Mouse (Mus musculus) lung, adult 2 months (tissue): ENCODE measurements at regions not wholly inside any gene's neighbourhood (a gene's known extent, or its start where the extent isn't known, plus 50 kb on each side); places are given as distances from the start of the nearest gene placed in this dataset.

Source experiments
- DNase-seq: peaks from one replicate; pipeline ENCODE4 v3.0.0; 2022
- H3K4me1 ChIP-seq: fragments of 200-500 bp; 2 replicates; pipeline ENCODE4 v1.6.1; 2011; ENCODE audit warnings: low read length; ENCODE audit not compliant: control insufficient read depth, insufficient read depth
- H3K4me3 ChIP-seq: fragments of 200-500 bp; replicated peaks from 2 replicates; pipeline ENCODE3; 2011; ENCODE audit warnings: low read depth, mild to moderate bottlenecking, control low read depth, low read length; ENCODE audit errors: extremely low read depth
- CTCF ChIP-seq: fragments of 200-500 bp; IDR thresholded peaks from 2 replicates; pipeline ENCODE4 v1.5.1; 2011; ENCODE audit warnings: mild to moderate bottlenecking, low read length, control low read depth; ENCODE audit not compliant: insufficient read depth
- POLR2A ChIP-seq: fragments of 200-500 bp; IDR thresholded peaks from 2 replicates; pipeline ENCODE4 v1.6.1; 2011; ENCODE audit warnings: low read depth, mild to moderate bottlenecking, control low read depth, low read length, borderline replicate concordance; ENCODE audit errors: extremely low read depth
- WGBS: fragments of 180-500 bp; shearing (Covaris S2); methylation state at CpG from one replicate; pipeline ENCODE4 v1.1.7; 2018; 5-methylcytosine and 5-hydroxymethylcytosine counted together

DNA sequence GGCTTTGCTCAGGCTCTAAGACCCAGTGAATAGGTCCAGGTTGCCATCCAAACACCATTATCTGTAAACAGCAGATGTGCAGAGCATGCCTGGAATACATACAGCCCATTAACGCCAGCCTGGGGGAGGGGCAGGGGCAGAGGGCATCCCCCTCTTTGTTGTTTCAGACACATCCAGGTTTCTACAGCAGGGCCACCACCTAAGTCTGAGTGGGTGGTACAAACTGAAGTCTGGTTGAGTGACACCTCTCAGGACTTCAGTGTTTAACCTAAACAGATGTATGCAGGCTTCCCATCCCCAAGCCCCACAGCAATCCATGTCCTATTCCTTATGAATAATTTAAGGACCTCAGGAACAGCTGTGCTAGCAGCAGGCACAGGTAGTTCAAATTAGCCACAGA, 194.2 kb downstream of the Xxylt1 start:
- no peak for TF ChIP-seq CTCF
- no peak for TF ChIP-seq POLR2A
- 61% methylated on average over 1 of the region's 1 CpGs for WGBS
- DNase-seq, result no peak
- no peak overlapping the region for H3K4me3 ChIP-seq
- no peaks in the 10 kb centered on the region for H3K4me1 ChIP-seq

DNA sequence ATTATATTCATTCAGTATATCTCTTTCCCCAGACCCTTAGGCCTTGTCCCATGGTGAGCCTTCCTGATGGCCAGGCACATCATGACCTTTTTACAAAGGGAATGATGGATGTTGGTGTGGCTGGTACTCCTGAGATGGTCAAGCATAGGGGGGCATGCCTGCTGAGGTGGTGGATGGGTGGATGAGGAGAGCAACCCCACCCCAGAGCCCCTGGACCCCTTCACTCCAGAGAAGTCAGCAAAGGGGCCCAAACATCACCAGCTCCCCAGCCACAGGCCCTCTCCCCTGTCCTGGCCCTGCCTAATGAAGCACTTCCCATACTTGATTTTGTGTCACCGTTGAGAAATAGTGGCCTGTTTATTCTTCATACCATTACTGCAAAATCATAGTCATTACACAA, 193.7 kb downstream of the Xxylt1 start:
- no peak overlapping the region for H3K4me3 ChIP-seq
- WGBS, result 93% methylated on average over 1 of the region's 1 CpGs

DNA sequence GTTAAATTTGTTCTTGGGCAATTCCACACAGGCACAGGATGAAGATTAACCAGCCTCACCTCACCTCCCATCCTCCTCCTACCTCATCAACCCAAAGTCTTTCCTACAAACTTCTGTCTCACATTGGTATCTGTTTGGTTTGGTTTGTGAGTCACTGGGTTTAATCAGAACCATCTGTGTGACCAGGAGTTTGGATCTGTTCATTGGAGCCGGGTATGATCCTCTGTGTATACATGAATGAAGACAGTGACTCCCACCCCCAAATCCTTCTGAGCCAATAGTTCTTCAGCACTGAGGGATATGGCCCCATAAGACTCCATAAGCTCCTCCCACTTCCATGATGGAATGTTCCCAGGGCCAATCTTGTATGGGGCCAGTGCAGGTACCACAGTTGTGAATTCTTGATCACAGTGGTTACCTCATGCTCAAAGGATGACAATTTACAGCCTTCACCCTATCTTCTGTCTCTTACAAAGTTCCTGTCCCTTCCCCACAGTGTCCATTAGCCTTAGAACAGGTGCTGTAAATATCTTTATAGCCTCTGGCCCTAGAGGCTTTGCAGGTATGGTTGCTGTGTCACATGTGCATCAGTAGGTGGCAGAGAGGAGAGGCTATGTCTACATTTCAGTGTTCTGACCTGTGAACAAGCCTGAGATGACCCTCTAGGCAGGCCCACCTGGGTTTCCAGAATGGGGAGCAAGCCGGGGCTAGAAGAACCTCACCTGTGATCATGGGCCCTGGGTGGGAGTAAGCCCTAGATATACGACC, 192.5 kb downstream of the Xxylt1 start:
- no peak overlapping the region for H3K4me3 ChIP-seq
- TF ChIP-seq CTCF (no peak), POLR2A (no peak)
- 80% methylated on average over 3 of the region's 3 CpGs for WGBS
- DNase-seq, result no peak
- no peaks in the 10 kb centered on the region for H3K4me1 ChIP-seq

More for the DNA sequence above, 193.7 kb downstream of the Xxylt1 start:
- no peaks in the 10 kb centered on the region for H3K4me1 ChIP-seq
- TF ChIP-seq POLR2A, result no peak
- no peak for TF ChIP-seq CTCF
- DNase-seq, result no peak

DNA sequence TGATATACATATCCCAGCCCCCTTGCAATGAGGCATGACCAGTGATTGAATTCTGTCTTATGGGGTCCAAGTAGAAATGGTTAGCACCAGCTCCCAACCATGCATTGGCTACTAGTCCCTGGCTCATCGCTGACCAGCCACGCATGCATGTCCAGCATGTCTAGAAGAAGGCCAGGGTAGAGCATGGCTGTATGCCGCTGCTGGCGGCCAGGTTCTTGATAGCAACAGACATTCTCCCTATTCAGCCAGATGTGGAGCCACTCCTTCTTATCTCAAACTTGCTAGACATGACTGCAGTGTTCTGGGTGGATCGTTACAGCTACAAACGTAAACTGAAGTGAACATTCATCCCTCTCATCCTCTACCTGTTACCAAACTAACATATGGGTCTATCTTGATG, 188.6 kb downstream of the Xxylt1 start:
- H3K4me3 ChIP-seq, result no peak overlapping the region
- WGBS, result 96% methylated on average over 6 of the region's 6 CpGs
- TF ChIP-seq POLR2A (no peak), CTCF (no peak)

DNA sequence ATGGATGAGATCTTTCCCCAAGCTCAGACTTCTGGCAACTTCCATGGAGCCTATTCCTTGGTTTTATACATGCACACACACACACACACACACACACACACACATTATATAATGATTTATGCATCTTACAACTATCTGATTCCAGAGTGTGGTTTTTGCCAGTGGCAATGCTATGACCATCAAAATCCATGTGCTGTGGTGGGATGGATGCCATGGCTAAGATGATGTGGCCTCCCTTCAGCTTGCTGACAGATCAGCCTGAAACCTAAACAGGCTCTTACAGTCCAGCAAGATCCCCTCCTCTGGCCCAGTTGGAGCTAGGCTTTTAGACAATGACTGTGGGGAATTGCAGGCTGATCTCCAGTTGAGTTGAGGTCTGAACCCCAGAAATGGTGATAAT, 187.1 kb downstream of the Xxylt1 start:
- TF ChIP-seq POLR2A (no peak), CTCF (no peak)
- DNase-seq, result no peak

More for the DNA sequence above, 188.6 kb downstream of the Xxylt1 start:
- H3K4me1 ChIP-seq, result no peaks in the 10 kb centered on the region
- no peak for DNase-seq

DNA sequence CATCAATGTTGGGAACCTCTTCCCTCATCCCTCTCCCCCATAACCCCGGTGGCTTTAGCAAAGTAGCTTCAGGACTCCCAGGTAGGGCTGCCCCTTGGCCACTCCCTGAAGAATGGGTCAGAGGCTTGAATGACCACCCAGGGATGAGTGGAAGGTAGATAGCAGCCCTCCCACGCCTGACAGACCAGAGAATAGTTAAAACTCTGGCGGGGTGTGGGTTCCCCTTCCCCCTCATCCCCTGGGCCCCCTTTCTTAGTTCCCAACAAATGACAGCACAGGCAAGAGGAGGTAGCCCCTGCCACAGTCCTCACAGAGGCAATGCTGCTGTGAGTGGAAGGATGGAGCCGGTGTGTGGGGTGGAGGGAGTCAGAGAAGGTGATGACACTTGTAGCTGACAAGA, 186.2 kb downstream of the Xxylt1 start:
- DNase-seq, result no peak
- Histone ChIP-seq H3K4me3 (no peak overlapping the region), H3K4me1 (no peaks in the 10 kb centered on the region)
- 80% methylated on average over 4 of the region's 4 CpGs for WGBS
- no peak for TF ChIP-seq CTCF
- no peak for TF ChIP-seq POLR2A

More for the DNA sequence above, 187.1 kb downstream of the Xxylt1 start:
- Histone ChIP-seq H3K4me1 (no peaks in the 10 kb centered on the region), H3K4me3 (no peak overlapping the region)

DNA sequence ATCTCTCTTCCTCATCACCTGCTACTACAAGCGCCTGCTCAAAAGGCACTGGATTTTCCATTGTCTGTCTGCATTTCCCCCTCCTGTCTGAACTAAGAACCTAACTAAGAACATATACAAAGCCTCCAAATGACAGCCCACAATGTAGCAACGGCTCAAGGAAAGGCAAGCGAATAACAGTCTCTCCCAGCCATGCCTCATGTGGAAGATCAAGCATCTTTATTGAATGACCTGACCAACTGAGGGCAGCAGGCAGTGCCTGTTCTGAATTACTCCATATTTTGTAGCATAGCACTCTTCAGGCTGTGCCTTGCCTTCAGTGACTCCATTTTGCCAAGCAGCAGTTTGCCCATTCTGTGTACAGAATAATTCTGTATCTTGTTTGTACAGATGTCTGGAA, 183.9 kb downstream of the Xxylt1 start:
- WGBS, result 86% methylated on average over 3 of the region's 3 CpGs
- H3K4me1 ChIP-seq, result peaks cover 3% of the 10 kb centered on the region; the same call in 1 of the 2 replicates
- H3K4me3 ChIP-seq, result no peak overlapping the region
- no peak for TF ChIP-seq POLR2A
- no peak for TF ChIP-seq CTCF
- DNase-seq, result no peak

DNA sequence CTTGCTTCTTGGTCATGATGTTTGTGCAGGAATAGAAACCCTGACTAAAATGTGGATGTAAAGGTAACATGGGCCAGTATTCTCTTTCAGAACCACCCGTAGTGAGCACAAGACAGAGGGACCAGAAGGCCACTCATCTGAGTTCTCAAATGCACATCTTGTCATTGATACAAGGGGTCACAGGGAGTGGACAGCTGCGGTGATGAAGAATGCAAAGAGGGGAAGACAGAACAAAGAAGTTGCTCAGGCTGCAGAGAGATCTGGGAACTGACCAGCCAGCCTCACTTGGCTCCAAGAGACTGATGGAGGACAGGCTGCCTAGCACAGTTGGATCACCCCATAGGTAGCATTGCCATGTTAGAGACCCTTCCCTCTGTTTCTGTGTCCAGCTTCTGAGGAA, 181.1 kb downstream of the Xxylt1 start:
- DNase-seq, result no peak
- 87% methylated on average over 2 of the region's 2 CpGs for WGBS
- H3K4me1 ChIP-seq, result peaks cover 3% of the 10 kb centered on the region; the same call in 1 of the 2 replicates
- no peak overlapping the region for H3K4me3 ChIP-seq
- no peak for TF ChIP-seq POLR2A
- no peak for TF ChIP-seq CTCF

DNA sequence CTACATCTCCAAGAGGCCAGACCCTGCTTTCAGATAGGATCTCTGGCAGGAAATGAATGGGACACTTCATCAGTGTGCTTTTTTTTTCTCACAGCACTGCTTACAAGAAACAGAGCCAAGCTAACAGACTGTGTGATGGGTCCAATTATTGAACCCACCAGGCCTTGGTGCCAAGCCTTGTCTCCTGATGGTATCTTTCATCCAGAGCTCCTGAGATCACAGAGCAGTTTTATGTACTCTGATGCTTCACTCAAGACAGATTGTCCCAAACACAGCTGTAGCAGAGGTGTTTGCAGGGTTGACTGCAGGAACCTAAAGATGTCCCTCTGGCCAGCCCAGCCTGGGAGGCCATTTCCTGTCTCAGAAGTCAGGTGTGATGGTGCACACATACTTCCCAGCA, 179.9 kb downstream of the Xxylt1 start:
- no peak overlapping the region for H3K4me3 ChIP-seq
- TF ChIP-seq POLR2A, result no peak
- no peak for TF ChIP-seq CTCF
- no peak for DNase-seq
- peaks cover 3% of the 10 kb centered on the region; the same call in 1 of the 2 replicates for H3K4me1 ChIP-seq
